Mouse (Mus musculus): ENCODE data around the gene 2310022B05Rik. TPM values are rescaled to one million over a fixed set of nuclear protein-coding genes. Genes with fewer than 3 reads are reported as not detected.

Gene 2310022B05Rik
- polyA plus RNA-seq, 1 experiment = 26.3 TPM

GRCm38 (mm10) chr8:124634411-124635246 lies 28.5 kb downstream of the 2310022B05Rik start:
- no peak for TF ChIP-seq GATA1 (IDR thresholded peaks at IDR 0.05; ENCODE audit: low read length)

- TF ChIP-seq GATA1 (IDR thresholded peaks at IDR 0.05; ENCODE audit: low read length) = no peak
Measured at GRCm38 (mm10) chr8:124633001-124633703, 30.0 kb downstream of the 2310022B05Rik start.

GRCm38 (mm10) chr8:124631966-124632365 lies 31.2 kb downstream of the 2310022B05Rik start:
- no peak for TF ChIP-seq GATA1 (IDR thresholded peaks at IDR 0.05; ENCODE audit: low read length)

GRCm38 (mm10) chr8:124630891-124631290 lies 32.3 kb downstream of the 2310022B05Rik start:
- TF ChIP-seq GATA1 (IDR thresholded peaks at IDR 0.05; ENCODE audit: low read length) = no peak

GRCm38 (mm10) chr8:124630489-124630888 lies 32.7 kb downstream of the 2310022B05Rik start:
- TF ChIP-seq GATA1 (IDR thresholded peaks at IDR 0.05; ENCODE audit: low read length) = no peak

GRCm38 (mm10) chr8:124626251-124626650 lies 36.9 kb downstream of the 2310022B05Rik start:
- no peak for TF ChIP-seq GATA1 (IDR thresholded peaks at IDR 0.05; ENCODE audit: low read length)

- TF ChIP-seq GATA1 (IDR thresholded peaks at IDR 0.05; ENCODE audit: low read length) = no peak
Measured at GRCm38 (mm10) chr8:124621255-124621654, 41.9 kb downstream of the 2310022B05Rik start.

GRCm38 (mm10) chr8:124618252-124618651 lies 44.9 kb downstream of the 2310022B05Rik start:
- TF ChIP-seq GATA1 (IDR thresholded peaks at IDR 0.05; ENCODE audit: low read length) = no peak

- no peak for TF ChIP-seq GATA1 (IDR thresholded peaks at IDR 0.05; ENCODE audit: low read length)
Measured at GRCm38 (mm10) chr8:124617266-124617869, 45.8 kb downstream of the 2310022B05Rik start.

GRCm38 (mm10) chr8:124614325-124614724 lies 48.8 kb downstream of the 2310022B05Rik start:
- no peak for TF ChIP-seq GATA1 (IDR thresholded peaks at IDR 0.05; ENCODE audit: low read length)

- no peak for TF ChIP-seq GATA1 (IDR thresholded peaks at IDR 0.05; ENCODE audit: low read length)
Measured at GRCm38 (mm10) chr8:124608972-124609353, 54.2 kb downstream of the 2310022B05Rik start.

- TF ChIP-seq GATA1 (IDR thresholded peaks at IDR 0.05; ENCODE audit: low read length) = no peak
Measured at GRCm38 (mm10) chr8:124608239-124608971, 54.8 kb downstream of the 2310022B05Rik start.

GRCm38 (mm10) chr8:124604066-124604465 lies 59.1 kb downstream of the 2310022B05Rik start:
- no peak for TF ChIP-seq GATA1 (IDR thresholded peaks at IDR 0.05; ENCODE audit: low read length)

GRCm38 (mm10) chr8:124589393-124589792 lies 73.8 kb downstream of the 2310022B05Rik start:
- no peak for TF ChIP-seq GATA1 (IDR thresholded peaks at IDR 0.05; ENCODE audit: low read length)

- no peak for TF ChIP-seq GATA1 (IDR thresholded peaks at IDR 0.05; ENCODE audit: low read length)
Measured at GRCm38 (mm10) chr8:124586556-124586955, 76.6 kb downstream of the 2310022B05Rik start.

Other genes with a start within 250 kb of the 2310022B05Rik start
- not detected in 2 replicates for gene Pgbd5, start 223.7 kb downstream of the 2310022B05Rik start, polyA plus RNA-seq (2012)
- gene Cog2, start 142.6 kb downstream of the 2310022B05Rik start, polyA plus RNA-seq (2012) = 16.7 and 23.3 TPM in 2 replicates
- not detected in 2 replicates for gene Agt, start 93.7 kb downstream of the 2310022B05Rik start, polyA plus RNA-seq (2012)
- not detected in 2 replicates for gene Capn9, start 87.3 kb downstream of the 2310022B05Rik start, polyA plus RNA-seq (2012)
- 12.7 and 13.4 TPM in 2 replicates for gene Ttc13, start 58.6 kb upstream of the 2310022B05Rik start, polyA plus RNA-seq (2012)
- 16.6 and 21.2 TPM in 2 replicates for gene Arv1, start 58.8 kb upstream of the 2310022B05Rik start, polyA plus RNA-seq (2012)
- gene Fam89a, start 88.5 kb upstream of the 2310022B05Rik start, polyA plus RNA-seq (2012) = not detected in 2 replicates
- gene Trim67, start 129.7 kb upstream of the 2310022B05Rik start, polyA plus RNA-seq (2012) = not detected in 2 replicates
- 101 and 119 TPM in 2 replicates for gene Gnpat, start 199.7 kb upstream of the 2310022B05Rik start, polyA plus RNA-seq (2012)
- 24.8 and 34.2 TPM in 2 replicates for gene 2810004N23Rik, start 199.8 kb upstream of the 2310022B05Rik start, polyA plus RNA-seq (2012)
- 11.9 and 12.4 TPM in 2 replicates for gene Exoc8, start 234.3 kb upstream of the 2310022B05Rik start, polyA plus RNA-seq (2012)
- gene Sprtn, start 234.5 kb upstream of the 2310022B05Rik start, polyA plus RNA-seq (2012) = 9.5 and 16.9 TPM in 2 replicates